Mouse (Mus musculus) hindbrain, embryonic 14.5 days (tissue): Measurements from ENCODE around the gene Tmem106c. TPM values are rescaled to one million over a fixed set of nuclear protein-coding genes. Genes with fewer than 3 reads are reported as not detected.
A peak's percentile ranks its signal among the peaks of the same experiment; 100 is the strongest.

Experiments
- ATAC-seq: fragments of 200-750 bp; cut with Nextera tagmentation; 2 replicates; pipeline ENCODE4 v1.8.0; 2017; ENCODE audit warnings: moderate number of reproducible peaks, mild to moderate bottlenecking, moderate TSS enrichment, moderate library complexity; ENCODE audit not compliant: low FRiP score
- DNase-seq: peaks from one replicate; pipeline ENCODE4 v3.0.0-alpha.2; 2015; ENCODE audit warnings: low spot score
- H3K27ac ChIP-seq: fragments of 300-500 bp; sonication (generic); 2 replicates; pipeline ENCODE4 v1.5.1; 2014; ENCODE audit warnings: mild to moderate bottlenecking, moderate library complexity
- H3K27me3 ChIP-seq: fragments of 300-500 bp; sonication (generic); 2 replicates; pipeline ENCODE4 v1.6.1; 2014; ENCODE audit warnings: mild to moderate bottlenecking, low read length, mixed read lengths; ENCODE audit not compliant: control insufficient read depth, insufficient read depth
- H3K36me3 ChIP-seq: fragments of 300-500 bp; sonication (generic); replicated peaks from 2 replicates; pipeline ENCODE4 v1.6.1; 2014; ENCODE audit not compliant: control insufficient read depth, insufficient read depth
- H3K4me1 ChIP-seq: fragments of 300-500 bp; sonication (generic); replicated peaks from 2 replicates; pipeline ENCODE4 v1.6.1; 2014; ENCODE audit warnings: antibody characterized with exemption, low read length, mixed read lengths; ENCODE audit not compliant: control insufficient read depth, insufficient read depth
- H3K4me2 ChIP-seq: fragments of 300-500 bp; sonication (generic); replicated peaks from 2 replicates; pipeline ENCODE4 v1.6.1; 2014; ENCODE audit warnings: mild to moderate bottlenecking, moderate library complexity
- H3K4me3 ChIP-seq: fragments of 300-500 bp; sonication (generic); replicated peaks from 2 replicates; pipeline ENCODE4 v1.5.1; 2014; ENCODE audit warnings: mild to moderate bottlenecking, low read length
- H3K9ac ChIP-seq: fragments of 300-500 bp; sonication (generic); 2 replicates; pipeline ENCODE4 v1.6.1; 2014
- H3K9me3 ChIP-seq: fragments of 300-500 bp; sonication (generic); 2 replicates; pipeline ENCODE4 v1.6.1; 2016; ENCODE audit warnings: low read length; ENCODE audit not compliant: control insufficient read depth
- WGBS: fragments of 180-500 bp; shearing (Covaris S2); extraction: QIAGEN DNeasy Blood & Tissue Kit; methylation state at CpG from one replicate; pipeline ENCODE4 v1.1.7; 2014; 5-methylcytosine and 5-hydroxymethylcytosine counted together
- polyA plus RNA-seq: library from polyadenylated mRNA; unstranded; fragments of >200 nt; fragmentation: Nextera tagmentation; extraction: Ambion mirVana; gene quantifications from 2 replicates; pipeline ENCODE4 v1.2.1, GENCODE M21; 2014

Tmem106c gene
- polyA plus RNA-seq, 1 experiment from 2014 or later = 58.0 TPM

- Histone ChIP-seq H3K9me3 (no peaks in the 10 kb centered on the region), H3K36me3 (no peaks in the 10 kb centered on the region; the same call in 1 of the 2 replicates), H3K4me2 (peak overlapping the region; percentile 72), H3K4me1 (peaks cover 9% of the 10 kb centered on the region), H3K27me3 (no peaks in the 10 kb centered on the region), H3K4me3 (peak overlapping the region; percentile 59), H3K27ac (peak overlapping the region; percentile 20; the same call in 1 of the 2 replicates), H3K9ac (peak overlapping the region; percentile 72)
- ATAC-seq (0 out of 2 replicates have a peak, but pooled peaks have one; percentile 7), DNase-seq (no peak)
- WGBS = 8% methylated on average over 13 of the region's 13 CpGs
Observed at GRCm38 (mm10) chr15:97963329-97963988, 541 bp upstream of the Tmem106c start.

DNA sequence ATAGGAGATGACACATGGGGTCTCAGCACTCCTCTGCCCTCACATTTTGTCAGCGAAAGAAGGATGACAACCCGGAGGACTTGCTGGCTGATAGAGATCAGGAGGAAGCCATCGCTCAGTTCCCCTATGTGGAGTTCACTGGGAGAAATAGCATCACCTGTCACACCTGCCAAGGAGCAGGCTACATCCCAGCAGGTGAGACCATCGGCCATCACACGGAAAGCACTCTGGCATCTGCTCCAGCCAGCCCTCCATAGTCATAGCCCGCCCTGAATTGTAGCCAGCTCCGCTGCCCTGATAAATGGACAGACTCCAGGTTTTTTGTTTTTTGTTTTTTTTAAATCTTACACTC is 812 bp downstream of the Tmem106c start:
- peaks cover 9% of the 10 kb centered on the region for H3K4me1 ChIP-seq
- no peaks in the 10 kb centered on the region for H3K27me3 ChIP-seq
- peak overlapping the region; percentile 72 for H3K9ac ChIP-seq
- whole genome bisulfite sequencing = 13% methylated on average over 7 of the region's 7 CpGs
- H3K27ac ChIP-seq = peak overlapping the region; percentile 83
- no peaks in the 10 kb centered on the region; the same call in 1 of the 2 replicates for H3K36me3 ChIP-seq
- ATAC-seq (peak; percentile 35; the same call in 1 of the 2 replicates), DNase-seq (no peak)
- peak overlapping the region; percentile 59 for H3K4me3 ChIP-seq
- no peaks in the 10 kb centered on the region for H3K9me3 ChIP-seq
- peak overlapping the region; percentile 72 for H3K4me2 ChIP-seq

- ATAC-seq = no peak
- H3K4me1 ChIP-seq = peaks cover 9% of the 10 kb centered on the region
- H3K27me3 ChIP-seq = no peaks in the 10 kb centered on the region
- no peak for DNase-seq
- H3K36me3 ChIP-seq = no peaks in the 10 kb centered on the region; the same call in 1 of the 2 replicates
- peak overlapping the region; percentile 72; the same call in 1 of the 2 replicates for H3K9ac ChIP-seq
- no peak overlapping the region for H3K27ac ChIP-seq
- peak overlapping the region; percentile 59 for H3K4me3 ChIP-seq
- 64% methylated on average over 17 of the region's 17 CpGs for WGBS
- no peaks in the 10 kb centered on the region for H3K9me3 ChIP-seq
- H3K4me2 ChIP-seq = peak overlapping the region; percentile 72
Observed at GRCm38 (mm10) chr15:97965311-97966045, 1.5 kb downstream of the Tmem106c start.

DNA sequence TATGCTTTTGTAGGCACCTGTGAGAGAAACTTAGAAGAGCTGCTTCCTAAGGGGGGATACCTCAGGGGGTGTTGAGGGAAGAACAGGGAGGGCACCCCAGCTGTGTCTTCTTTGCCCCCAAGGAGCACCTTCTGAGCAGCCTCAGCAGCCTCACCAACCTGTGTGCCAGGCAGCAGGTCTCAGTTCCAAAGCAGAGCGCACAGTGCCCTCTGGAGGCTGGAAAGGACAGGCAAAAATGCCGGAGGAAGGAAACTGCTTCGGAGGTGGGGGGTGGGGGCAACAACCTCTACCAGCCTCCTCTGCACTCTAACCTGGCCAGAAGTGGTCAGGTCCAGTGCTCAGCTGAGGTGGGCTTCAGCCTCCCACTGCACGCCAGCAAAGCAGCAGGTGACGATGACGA is 6.3 kb downstream of the Tmem106c start:
- Histone ChIP-seq H3K4me2 (no peak overlapping the region), H3K27me3 (no peaks in the 10 kb centered on the region), H3K9me3 (no peaks in the 10 kb centered on the region), H3K4me1 (0 out of 2 replicates have a peak, but pooled peaks cover 1% of the 10 kb centered on the region), H3K4me3 (no peak overlapping the region), H3K9ac (no peak overlapping the region), H3K36me3 (no peaks in the 10 kb centered on the region; the same call in 1 of the 2 replicates), H3K27ac (no peak overlapping the region)
- ATAC-seq (no peak), DNase-seq (no peak)
- 43% methylated on average over 6 of the region's 6 CpGs for WGBS

- Histone ChIP-seq H3K9me3 (no peaks in the 10 kb centered on the region), H3K4me3 (no peak overlapping the region), H3K9ac (no peak overlapping the region), H3K4me1 (no peaks in the 10 kb centered on the region), H3K27ac (no peak overlapping the region), H3K36me3 (no peaks in the 10 kb centered on the region; the same call in none of the 2 replicates), H3K4me2 (no peak overlapping the region), H3K27me3 (no peaks in the 10 kb centered on the region)
- ATAC-seq (no peak), DNase-seq (no peak)
- 93% methylated on average over 6 of the region's 6 CpGs for WGBS
Observed at GRCm38 (mm10) chr15:97972580-97972979, 8.6 kb downstream of the Tmem106c start.

DNA sequence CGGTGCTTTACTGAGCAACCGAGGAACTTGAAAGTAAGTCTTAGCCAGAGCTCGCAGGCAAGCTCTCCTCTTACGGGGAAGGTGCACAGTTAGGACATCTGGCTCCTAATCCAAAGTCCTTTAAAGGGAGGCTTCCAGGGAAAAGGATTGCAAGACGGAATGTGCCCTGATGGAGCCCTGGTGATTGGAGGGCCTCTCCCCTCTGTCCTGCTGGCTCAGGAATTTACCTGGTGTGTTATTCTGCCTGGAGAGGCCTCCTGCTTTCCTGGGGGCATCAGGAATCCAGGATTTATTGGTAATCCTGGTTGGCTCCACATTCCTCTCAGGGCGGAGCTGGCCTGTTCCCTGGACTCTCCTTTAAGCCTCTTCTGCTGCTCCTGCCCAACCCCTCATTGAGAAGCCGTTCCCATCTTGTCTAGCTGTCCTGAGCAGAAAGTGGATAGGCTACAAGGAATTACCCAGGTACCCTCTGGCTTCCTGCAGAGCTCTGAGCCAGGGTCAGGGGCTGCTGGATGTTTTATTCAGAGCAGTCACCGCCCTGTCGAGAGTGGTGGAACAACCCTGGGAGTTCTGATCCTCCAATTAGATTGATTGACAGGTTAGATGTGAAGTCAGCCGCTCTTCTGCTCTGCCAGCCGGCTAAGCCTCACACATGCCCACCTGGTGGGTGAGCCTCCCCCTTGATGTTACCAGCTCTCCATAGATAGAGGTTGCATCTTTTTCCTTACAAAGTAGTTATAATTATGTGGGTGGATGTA is 9.4 kb downstream of the Tmem106c start:
- ATAC-seq = no peak
- H3K27ac ChIP-seq = no peak overlapping the region
- WGBS = 43% methylated on average over 11 of the region's 11 CpGs

GRCm38 (mm10) chr15:97981560-97981959 is 17.6 kb downstream of the Tmem106c start:
- H3K27me3 ChIP-seq = no peaks in the 10 kb centered on the region
- H3K36me3 ChIP-seq = peaks cover 8% of the 10 kb centered on the region; the same call in 1 of the 2 replicates
- no peak for DNase-seq
- no peak overlapping the region for H3K4me3 ChIP-seq
- no peak overlapping the region for H3K27ac ChIP-seq
- H3K9ac ChIP-seq = no peak overlapping the region
- no peak overlapping the region for H3K4me2 ChIP-seq
- no peaks in the 10 kb centered on the region for H3K4me1 ChIP-seq
- no peak for ATAC-seq
- WGBS = 92% methylated on average over 6 of the region's 6 CpGs
- peaks cover 3% of the 10 kb centered on the region; the same call in 1 of the 2 replicates for H3K9me3 ChIP-seq

More for the DNA sequence above, 9.4 kb downstream of the Tmem106c start:
- H3K27me3 ChIP-seq = no peaks in the 10 kb centered on the region
- H3K4me2 ChIP-seq = no peak overlapping the region
- DNase-seq = no peak
- H3K9me3 ChIP-seq = no peaks in the 10 kb centered on the region
- H3K4me3 ChIP-seq = no peak overlapping the region
- H3K36me3 ChIP-seq = no peaks in the 10 kb centered on the region; the same call in none of the 2 replicates
- H3K9ac ChIP-seq = no peak overlapping the region
- H3K4me1 ChIP-seq = no peaks in the 10 kb centered on the region

DNA sequence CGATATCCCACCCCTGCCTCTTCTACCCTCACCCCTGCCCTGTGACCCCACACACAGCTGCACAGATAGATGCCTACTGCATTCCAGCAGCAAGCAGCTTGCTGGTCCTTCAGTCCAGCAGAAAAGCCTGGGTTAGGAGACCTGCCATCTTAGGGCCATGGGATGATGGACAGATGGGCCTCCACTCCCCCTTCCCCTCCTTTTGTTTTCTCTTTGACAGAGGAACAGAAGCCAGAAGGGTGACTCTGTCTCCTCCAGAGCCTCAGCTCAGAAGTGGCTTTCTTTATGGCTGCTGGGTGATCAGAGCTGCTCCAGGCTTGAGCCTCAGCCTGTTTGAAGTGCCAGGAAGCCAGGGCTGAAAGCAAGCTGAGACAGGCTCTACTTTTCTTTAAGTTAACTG is 25.5 kb downstream of the Tmem106c start:
- Histone ChIP-seq H3K27ac (peak overlapping the region; percentile 69), H3K36me3 (no peaks in the 10 kb centered on the region), H3K27me3 (no peaks in the 10 kb centered on the region), H3K4me3 (no peak overlapping the region), H3K9me3 (no peaks in the 10 kb centered on the region), H3K4me2 (no peak overlapping the region), H3K4me1 (peaks cover 43% of the 10 kb centered on the region), H3K9ac (no peak overlapping the region; the same call in 1 of the 2 replicates)
- DNase-seq (no peak), ATAC-seq (no peak)
- 13% methylated on average over 1 of the region's 1 CpGs for WGBS

DNA sequence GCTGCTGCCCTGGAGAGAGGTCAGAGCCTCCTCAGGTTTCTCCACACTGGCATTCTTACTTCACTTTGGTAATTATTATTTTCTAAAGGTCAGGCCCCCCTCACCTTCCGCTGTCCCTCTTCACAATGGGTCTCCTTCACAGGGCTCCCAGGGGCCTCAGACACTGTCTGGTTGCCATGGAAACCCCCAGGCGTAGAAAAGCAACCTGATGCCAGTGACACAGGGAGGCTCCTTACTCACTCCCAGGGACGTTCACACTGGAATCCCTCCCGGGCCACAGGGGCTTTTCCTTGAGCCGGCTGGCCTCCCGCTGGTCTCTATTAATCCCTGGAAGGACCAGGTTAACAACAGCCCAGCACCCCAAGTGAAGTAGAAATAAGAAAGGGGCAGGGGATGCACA is 26.1 kb downstream of the Tmem106c start:
- peak; percentile 26; the same call in 1 of the 2 replicates for ATAC-seq
- Histone ChIP-seq H3K4me2 (peak overlapping the region; percentile 36), H3K27ac (peak overlapping the region; percentile 69), H3K9ac (peak overlapping the region; percentile 25; the same call in 1 of the 2 replicates), H3K36me3 (no peaks in the 10 kb centered on the region), H3K9me3 (no peaks in the 10 kb centered on the region), H3K27me3 (no peaks in the 10 kb centered on the region), H3K4me3 (no peak overlapping the region), H3K4me1 (peaks cover 43% of the 10 kb centered on the region)
- WGBS = 0% methylated on average over 6 of the region's 6 CpGs
- DNase-seq = peak; percentile 58
